Mouse (Mus musculus): Measurements from ENCODE around the gene Enox1.

Gene Enox1

DNA sequence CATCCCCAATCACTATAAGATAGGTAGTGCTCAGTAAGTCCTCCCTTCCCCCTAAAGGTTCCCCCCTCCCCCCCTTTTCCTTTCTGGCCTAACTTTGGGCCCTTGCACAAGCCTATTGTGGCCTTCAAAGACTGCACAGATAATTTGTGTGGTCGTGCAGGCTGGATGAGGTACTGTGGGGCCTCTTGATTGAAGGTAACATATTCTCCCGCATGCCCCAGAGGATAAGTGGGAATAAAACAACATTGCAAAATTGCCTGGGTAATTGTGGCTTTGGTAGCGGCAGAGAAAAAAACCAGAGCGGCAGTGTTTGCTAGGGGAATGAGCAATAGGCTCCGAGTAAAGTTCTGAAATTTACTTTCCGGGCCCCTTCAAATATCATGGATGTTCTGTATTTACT lies 425.1 kb downstream of the Enox1 start:
- no peak for DNase-seq

DNA sequence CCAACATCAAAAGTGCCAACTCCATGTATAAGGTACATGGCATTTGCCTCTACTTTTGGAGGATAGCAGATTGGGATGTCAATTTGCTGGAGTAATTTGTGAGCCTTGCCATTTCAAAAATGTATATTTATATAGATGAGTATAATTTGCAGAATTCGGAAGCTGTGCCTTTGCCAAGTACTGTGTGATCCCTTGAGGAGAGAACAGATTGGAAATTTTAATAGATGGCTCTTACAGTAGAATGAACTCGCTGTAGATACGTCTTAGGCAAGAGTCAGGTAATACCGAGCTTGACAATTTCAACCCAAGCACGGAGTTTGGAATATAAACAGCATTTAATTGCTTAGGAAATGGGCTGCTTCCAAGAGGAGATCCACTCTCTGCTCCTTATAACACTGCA lies 427.9 kb downstream of the Enox1 start:
- no peak for DNase-seq

DNA sequence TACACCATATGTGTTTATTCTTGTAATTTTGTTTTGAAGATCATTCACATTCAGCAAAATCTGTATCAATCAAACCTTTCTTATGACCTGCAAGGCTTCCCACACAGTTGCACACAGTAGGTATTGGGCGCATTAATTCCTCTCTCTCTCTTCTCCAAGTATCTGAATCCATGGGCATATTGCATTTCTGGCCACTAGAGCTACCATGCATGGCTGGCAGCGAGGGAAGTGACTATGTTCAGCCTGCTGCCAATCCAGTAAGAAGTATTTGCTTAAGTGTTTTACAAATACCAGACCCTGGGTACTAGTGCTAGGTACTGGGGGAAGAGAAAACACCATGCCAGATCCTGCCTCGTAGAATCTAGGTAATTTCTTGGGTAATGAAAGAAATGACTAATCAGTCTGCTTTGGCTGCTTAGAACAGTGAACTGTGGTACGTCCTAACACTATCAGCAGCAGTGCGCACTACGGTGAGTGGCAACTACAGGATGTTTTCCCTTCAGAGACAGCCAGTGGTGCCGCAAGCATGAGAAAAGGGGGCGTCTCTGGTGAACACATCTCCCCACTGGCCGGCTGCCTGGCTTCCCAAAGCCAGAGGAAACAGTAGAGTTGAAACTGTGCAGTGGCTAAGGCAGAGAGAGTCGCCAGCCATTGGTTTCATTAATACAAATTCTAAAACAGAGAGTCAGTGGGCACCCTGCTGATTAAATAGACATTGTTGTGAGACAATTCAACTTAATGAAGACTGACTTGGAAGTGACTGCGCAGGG lies 428.7 kb downstream of the Enox1 start:
- DNase-seq = no peak

DNA sequence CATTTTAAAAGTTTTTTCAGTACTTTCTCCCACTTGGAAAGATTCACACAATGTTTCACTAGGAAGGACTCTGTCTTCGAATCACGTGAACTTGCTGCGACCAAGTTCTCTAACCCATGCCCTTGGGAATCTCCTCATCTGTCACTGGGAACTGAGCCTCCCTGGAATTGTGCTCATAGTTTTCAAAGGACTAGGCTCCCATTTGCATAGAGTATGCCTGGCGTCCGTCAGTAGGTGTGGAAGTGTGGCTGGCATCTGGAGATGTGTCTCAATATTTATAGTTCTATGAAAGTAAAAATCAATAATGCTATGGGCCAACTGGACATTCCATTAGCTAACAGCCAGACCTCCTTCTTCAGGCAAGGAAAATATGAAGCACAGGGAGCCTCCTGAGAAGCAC lies 429.5 kb downstream of the Enox1 start:
- DNase-seq = peak; percentile 21

DNA sequence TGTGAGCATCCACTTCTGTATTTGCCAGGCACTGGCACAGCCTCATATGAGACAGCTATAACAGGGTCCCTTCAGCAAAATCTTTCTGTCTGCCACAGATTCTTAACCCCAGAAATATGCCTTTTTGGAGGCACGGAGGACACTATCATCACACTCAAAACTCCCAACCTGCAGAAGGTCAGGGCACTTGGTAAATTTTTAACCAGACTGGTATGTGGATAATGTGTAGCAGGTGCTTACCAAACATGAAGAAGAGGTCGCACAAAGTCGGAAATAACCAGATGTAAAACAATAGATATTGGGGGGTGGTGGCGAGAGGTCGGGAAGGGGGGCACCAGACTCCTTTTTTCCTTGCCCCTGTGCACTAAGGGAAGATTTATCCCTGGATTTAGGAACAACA lies 430.6 kb downstream of the Enox1 start:
- peak; percentile 70 for DNase-seq

DNA sequence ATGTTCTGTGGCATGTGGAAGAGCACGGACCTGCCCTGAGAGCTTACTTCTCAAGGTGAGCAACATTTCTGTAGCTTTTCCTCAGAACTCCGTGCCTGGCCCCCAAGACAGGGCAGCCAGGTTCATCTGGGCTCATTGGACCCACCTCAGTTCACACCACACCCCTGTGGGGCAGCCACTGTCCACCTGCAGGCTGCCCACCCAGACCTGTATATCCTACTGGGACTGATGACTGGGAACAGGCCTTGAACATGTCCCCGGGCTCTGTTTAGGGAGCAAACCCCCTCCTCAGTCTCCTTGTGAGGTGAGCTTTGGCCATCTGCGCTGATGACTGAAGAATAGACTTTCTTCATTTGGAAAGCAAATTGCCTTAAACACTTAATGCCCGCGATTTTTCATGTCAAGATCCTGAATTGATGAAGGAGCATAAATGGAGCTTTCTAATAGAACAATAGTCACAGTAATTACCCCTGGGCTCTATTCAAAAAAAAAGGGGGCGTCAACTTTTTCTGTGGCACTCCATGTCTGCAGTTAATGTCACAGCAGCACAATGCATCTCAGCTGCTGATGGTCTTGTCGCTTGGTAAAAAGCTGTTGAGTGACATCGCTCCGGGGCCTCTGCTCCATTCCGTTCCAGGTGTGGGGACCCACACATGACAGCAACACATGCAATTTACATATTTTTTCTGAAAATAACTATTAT lies 436.7 kb downstream of the Enox1 start:
- no peak for DNase-seq

DNA sequence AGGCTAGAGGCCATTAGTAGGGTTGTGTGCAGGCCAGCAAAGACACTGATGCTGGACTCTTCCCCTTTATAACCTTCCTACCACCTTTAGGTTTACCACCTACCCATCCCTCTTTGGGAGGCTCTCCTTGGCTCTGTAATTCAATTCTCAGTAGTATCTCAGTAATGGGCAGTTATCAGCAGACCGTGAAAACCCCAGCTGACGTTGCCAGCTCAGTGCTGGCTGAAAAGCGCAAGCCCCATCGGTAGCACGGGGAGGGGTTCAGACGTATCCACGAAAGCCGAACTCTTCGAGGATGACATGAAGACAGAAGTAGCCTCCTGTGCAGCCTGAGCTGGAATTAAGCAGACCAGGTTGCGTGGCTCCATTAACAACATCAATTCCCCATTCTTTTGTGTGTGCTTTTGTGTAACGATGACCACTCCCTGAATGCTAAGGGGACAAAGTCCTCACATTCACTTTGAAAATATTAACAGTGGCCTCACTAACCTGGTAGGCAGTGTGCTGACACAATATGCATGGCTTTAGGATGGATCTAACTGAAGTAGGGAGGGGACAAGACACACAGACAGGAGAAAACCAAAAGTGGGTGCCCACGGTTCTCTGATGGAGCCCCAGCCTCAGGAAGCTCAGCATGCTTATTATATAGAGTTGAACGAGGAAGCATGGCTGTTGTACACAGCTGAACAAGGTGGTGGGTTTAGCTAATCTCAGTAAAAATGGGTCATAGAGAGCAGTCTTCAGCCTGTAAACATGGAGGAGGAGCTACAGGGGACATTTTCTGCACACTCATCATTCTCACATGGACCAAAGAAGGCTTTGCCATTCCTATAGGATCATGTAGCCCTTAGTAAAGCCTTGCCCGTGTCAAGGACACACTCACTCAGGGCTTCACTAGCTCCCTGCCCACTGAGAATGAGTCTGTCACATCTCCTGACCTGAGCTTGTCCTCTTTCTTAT lies 439.9 kb downstream of the Enox1 start:
- DNase-seq = peak; percentile 61

DNA sequence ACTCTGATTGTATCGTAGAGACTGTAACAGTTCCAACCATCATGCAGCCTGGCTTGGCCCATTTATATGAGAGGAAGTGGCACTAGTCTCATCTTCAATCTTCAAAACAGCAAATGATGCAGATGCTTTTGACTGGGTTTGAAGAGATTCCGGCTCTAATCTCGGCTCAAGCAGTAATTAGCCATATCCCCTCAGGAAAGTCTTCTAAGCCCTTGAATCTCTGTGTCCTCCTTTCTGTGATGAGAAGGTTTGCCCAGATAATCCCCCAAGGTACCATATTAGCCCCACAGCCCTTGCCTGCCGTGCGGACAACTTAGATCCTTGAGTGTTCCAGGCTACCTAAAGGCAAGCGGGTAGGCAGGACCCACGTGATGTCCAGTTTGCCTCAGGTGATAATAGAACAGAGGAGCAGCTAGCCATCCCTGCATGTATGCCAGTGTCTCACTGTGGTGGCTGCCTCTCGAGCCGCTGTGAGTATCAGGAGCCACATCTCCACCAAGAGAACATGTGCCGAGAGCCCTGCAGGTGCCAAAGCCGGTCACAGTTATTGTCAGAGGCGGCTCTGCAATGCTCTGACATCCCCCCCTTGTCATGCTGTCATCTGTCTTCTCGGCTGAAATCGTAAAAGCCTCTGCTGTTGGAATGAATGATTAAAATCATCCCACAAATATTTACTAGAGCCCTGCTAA lies 442.6 kb downstream of the Enox1 start:
- no peak for DNase-seq

DNA sequence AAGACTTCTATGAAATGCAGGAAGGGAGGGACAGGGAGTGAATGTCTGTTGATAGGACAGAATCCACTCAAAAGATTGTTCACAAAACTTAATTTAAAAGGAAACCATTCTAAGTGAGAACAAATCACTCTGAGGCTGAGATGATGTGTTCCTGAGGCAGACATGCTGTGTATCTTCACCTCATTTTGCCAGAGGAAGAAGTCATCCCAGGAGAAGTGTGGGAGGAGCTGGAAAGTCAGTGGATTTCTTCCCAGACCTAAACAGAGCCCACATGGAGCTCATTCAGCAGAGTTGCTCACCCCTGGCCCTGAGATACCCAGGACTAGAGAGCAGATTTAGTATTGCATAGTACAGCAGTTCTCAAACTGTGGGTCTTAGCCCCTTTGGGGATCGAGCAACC lies 444.2 kb downstream of the Enox1 start:
- no peak for DNase-seq

DNA sequence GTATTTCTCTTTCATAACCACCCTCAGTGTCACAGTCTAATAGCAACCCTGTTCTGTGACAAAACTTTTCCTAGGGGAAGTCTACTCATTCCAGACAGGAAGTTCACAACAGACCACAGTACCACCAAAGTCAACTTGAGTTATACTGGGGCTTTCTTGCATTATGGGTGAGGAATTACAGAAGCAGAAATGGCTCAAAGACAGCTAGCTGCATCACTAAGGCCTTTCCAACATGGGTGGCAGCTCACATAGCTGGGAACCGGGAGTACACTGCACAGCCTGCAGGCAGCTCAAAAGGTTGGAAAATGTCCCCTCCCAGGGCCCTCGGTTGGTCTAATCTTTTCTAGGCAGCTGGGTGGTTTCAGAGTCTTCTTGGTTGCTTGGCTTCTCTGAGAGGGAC lies 444.9 kb downstream of the Enox1 start:
- no peak for DNase-seq

DNA sequence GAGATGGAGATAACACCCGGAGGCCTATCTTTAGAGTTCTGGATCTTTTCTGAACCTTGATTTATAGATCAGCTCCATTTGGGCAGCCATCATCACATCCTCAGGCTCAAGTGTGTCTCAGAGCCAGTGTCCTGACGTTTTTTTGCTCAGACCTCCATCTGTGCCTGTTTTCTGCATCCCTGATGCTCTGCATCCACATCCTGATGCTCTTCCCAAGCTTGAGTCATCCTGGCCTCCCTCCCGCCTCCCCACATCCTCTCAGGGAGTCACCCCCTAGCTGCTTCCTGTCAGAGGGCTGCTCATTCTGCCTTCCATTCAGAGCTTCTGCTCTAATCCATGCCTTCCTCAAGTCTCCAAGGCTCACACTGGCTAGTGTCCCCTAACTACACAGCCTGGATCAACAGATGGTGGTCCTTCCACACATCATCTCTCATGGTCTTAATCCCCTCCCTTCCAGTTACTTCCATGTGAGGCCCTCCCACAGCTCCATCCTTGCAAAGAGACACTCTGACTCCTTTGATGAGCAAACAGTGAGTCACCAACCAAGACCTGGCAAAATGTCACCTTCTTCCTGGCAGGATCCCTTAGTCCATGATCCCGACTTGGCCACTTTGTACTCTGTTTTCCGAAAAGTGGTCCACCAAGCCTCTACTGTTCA lies 451.7 kb downstream of the Enox1 start:
- no peak for DNase-seq

DNA sequence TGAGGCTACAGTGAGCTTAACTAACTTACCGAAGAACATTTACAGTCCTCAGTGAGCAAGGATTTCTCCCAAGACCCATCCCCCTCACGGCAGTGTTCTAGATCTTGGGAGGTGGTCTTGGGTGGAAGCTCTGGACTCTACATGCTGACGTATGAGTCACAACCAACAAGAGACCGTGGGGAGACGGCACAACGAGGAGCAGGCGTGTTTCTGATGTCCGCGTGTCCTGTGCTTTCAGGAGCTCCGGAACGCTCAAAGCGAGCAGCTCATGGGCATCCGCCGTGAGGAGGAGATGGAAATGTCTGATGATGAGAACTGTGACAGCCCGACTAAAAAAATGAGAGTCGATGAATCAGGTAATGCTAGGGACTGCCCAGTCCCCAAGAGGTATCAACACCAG lies 458.6 kb downstream of the Enox1 start:
- DNase-seq = no peak

DNA sequence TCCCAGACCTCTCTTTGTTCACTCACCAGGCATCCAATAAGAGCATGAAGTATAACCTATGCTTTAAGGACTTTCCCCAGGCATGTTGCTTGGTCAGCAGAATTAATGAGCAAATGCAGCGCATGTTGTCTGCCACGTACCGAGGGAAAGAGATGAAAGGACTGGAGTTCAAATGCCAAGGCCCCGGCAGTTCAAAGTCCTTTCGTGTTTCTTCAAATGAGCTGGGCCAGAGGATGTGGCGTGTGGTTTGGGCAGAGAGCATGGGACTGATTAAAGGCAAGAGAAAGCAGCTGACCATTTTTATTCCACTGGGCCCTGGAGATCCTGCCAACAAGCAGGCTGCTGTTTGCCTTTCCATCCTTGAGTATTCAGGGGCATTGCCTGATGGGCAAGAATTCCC lies 460.7 kb downstream of the Enox1 start:
- peak; percentile 82 for DNase-seq

DNA sequence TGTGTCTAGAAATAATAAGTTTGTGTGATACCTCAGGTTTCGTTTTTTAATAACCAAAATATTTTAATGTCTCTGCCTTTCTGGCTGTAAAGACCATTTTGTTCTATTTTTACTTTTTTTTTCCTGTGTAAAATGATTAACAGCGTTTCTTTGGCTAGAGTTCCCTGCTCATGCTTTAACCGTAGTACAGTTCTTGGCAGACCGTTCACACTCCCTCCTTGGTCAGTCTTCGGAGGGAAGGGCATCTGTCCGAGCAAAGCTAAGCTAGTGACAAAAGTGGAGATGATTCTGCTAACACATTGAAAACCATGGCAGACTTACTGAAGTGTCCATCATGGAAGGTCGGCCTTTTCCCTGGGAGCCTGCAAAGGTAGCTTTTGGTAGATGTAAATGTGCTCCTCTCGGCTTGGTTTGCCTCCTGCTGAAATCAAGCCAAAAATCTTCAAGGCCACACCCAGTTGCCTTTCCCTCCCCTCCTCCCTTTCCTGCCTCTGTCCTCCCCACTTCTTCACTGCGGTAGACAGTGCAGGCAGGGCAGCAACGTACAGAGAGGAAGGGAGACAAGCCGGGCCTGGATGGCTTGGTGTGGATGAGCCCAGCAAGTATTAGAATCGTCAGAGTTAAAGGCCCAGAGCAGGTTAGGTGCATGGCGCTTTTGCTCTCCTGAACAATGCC lies 461.7 kb downstream of the Enox1 start:
- DNase-seq = peak; percentile 47

DNA sequence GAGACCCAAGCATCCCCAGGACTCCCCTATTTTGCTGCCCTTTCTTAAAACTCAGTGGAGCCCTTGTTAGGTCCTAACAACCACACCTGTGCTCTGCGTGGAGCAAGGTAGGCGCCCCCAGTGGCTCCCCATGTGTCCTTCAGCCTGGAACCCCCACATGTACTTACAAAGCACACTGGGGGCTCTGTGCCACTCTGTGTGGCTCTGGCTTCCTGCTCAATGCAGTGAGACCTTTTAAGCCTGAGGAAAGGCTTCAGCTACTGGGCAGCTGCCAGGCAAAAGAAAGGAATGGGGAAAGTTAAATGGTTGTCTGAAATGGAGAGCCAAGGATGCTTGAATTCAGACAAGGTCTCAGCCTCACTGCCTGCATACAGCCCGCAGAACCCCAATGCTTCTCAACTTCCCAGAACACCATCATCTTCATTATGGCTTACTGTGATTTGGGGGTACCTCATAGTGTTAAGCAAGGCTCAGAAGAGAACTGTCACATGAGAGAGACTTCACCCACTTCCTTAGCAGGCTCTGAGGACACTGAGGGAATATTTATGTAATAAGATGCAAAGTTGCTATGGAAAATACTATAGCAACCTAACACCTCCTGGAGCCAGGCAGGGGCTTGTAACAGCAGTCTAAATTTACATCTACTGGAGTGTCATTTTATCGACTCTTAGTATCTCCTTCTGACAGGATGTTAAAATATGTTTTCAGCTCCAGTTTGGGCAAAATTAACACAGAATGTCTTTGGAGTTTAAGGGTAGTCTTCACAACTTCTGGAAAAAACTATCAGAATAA lies 465.1 kb downstream of the Enox1 start:
- DNase-seq = no peak

DNA sequence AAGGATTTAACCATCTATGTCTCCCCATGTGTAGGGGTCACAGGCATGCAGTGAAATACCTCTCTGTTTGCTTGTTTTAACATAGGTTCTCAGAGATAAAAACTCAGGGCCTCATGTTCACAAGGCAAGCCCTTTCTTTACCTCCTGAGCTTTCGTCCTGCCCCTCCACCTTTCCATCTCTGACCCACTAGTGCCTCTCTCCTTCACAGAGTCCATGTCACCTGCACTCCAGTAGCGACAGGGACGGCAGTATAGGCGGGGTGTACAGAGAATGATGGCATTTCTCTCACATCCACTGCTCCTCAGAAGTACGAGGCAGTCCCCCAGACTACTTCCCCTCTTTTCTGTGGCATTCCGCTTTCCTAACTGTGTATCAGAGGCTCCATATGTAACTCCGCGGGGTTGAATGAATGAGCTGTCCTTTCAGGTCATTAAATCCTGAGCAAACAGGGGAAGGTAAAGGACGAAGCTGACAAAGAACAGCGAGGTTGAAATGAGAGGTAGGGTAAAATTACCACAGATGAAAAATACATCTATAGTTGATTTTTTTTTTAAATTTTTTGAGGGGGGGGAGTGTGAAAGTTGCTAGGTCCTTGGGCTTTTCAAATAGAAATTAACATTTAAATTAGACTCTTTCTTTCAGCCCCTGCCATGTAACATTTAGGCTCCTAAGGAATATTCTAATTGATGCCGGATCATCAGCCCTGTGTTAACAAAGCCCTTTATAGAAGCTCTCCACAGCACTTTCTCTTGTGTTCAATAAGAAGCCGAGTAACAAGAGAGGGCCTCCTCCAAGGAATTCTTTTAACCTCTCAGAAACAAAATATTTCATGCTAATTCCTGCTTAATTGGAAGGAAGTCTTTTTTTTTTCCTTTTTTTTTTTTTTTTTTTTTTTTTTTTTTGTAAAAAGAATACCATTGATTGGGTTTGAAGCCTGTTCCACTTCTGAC lies 470.3 kb downstream of the Enox1 start:
- DNase-seq = no peak

DNA sequence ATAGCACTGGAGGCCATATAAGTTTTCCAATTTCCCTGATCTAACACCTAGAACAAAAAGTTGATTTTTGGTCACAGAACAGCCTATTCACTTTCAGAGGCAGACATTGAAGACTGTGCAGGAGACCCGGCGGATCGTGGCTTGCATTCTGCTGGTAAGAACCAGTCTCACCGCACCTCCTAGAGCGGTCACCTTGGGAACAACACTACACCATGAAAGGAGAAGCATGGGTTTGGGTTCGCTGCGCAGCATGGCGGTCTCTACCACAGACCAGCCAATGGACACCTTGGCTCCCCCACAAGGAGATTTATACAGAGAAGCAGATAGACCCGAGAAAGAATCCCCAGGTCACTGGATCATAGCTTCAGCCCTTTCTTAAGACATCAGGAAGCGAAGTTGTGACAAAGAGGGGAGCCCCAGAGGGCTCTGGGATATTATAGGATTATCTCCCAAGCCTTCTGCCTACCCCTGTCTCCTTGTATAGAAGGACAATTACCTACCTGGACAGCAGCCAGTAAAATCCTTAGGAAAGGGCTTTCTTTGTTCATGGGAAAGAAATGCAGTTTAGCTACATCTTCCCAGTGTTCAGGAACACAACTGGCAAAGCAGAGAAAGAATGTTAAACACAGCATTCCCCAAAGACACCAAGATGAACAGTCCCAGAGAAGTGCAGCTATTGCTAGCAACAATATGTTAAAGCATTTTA lies 476.1 kb downstream of the Enox1 start:
- no peak for DNase-seq

DNA sequence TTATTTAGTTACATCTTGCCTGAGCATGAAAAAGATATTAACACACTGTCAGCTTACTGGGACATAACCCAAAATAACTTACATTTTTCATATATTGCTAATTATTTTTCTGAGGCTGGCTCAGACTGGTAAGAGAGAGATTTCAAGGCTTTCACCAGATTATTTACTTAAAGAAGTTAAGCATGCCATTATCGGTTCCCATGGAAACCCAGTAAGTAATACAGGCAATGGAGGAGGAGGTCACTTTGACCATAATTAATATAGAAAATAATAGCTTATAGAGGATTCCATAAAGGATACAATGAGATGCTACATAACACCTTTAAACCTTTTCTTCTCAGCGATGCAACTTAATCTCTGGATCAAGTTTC lies 476.6 kb downstream of the Enox1 start:
- no peak for DNase-seq

DNA sequence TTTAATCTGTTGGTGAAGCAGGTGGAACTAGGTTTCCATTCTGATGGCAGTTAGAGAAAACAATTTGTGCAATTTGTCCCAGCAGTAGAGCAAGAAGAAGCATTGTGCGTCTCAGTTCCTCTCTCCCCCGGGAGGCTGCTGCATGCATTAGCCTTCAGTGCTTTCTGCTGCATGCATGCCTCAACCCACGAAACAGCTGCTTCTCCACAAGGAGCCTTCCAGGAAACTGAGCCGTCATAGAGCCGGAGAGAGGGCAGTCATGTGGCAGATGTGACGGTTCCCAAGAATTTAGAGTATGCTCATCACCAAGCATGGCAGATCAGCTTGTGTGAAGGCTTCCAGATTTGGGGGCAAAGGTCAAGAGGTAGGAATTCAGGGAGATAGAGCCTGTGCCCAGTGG lies 480.4 kb downstream of the Enox1 start:
- peak; percentile 9 for DNase-seq

Measured in kidney, adult 9 months (tissue).